Mouse (Mus musculus) adrenal gland, postnatal 14 days (tissue): ENCODE results near the gene Selenoo. TPM values are rescaled to one million over a fixed set of nuclear protein-coding genes. Genes with fewer than 3 reads are reported as not detected.

Experiments
- DNase-seq: peaks from one replicate; pipeline ENCODE4 v3.0.0; 2021; ENCODE audit warnings: mixed read lengths
- long read RNA-seq, 2 experiments: library from polyadenylated mRNA; stranded (forward); transcript quantifications; one replicate each; pipeline ENCODE4 v2.0.0; 2021
- total RNA-seq: library from RNA; stranded (reverse); gene quantifications from 2 replicates; pipeline ENCODE4 v1.2.3, GENCODE M21; 2021

Gene Selenoo
- 29.3 and 35.4 TPM in 2 replicates for total RNA-seq
- long read RNA-seq, experiment 1, transcript Selenoo-201 (9 exons, 2,383 nt), result major isoform, 108 of 126 reads
- long read RNA-seq, experiment 1, partial matches to known transcripts, result 7 of 126 reads
- long read RNA-seq, experiment 1, other reads (novel, unspliced or antisense), result 10 of 126 reads
- long read RNA-seq, experiment 2, transcript Selenoo-201 (9 exons, 2,383 nt), result major isoform, 60 of 68 reads
- long read RNA-seq, experiment 2, partial matches to known transcripts, result 1 of 68 reads
- long read RNA-seq, experiment 2, other reads (novel, unspliced or antisense), result 7 of 68 reads

DNA sequence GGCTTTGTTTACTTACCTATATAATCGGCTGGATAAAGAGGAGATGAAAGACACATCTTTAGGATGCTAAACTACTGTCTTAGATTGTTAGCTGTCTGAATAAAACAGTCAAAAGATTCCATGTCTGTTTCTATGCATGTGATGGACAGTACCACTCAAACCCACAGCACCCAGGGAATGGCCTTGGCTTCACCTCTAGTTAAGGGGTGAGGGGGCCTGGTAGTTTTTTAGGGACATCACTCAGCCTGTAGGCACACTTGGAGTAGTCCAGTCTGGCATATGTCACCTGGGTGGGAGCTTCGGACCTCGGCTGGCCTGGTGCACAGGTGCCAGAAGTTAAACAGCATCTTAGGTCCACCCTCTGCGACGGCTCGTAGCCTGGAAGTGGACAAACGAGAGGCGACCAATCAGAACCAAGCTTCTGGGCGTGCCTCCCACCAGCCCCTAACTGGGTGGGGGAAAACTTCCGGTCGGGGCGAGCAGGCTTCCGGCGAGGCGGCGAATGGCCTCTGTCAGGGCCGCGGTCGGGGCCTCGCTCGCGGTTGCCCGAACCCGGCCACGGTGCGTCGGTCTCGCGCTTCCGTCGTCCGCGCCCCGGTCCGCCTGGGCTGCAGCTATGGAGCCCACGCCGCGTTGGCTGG is at the start of gene Selenoo:
Selenoo (plus strand) TSS at position 478 of the 641 bp plus-strand sequence.
- peak; percentile 97 for DNase-seq

DNA sequence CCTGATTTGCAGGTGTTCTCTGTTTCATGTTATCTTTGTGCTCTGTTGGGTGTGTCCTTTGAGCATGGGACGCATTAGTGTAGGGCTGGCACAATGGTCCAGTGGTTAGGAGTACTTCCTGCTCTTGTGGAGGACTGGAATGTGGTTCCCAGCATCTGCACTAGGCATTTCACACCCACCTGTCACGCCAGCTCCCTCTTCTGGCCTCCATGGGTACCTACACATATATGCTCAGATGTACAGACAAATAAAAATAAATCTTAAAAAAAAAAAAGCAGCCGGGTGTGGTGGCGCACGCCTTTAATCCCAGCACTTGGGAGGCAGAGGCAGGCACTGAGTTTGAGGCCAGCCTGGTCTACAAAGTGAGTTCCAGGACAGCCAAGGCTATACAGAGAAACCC is 44.5 kb upstream of the Selenoo start:
- no peak for DNase-seq

DNA sequence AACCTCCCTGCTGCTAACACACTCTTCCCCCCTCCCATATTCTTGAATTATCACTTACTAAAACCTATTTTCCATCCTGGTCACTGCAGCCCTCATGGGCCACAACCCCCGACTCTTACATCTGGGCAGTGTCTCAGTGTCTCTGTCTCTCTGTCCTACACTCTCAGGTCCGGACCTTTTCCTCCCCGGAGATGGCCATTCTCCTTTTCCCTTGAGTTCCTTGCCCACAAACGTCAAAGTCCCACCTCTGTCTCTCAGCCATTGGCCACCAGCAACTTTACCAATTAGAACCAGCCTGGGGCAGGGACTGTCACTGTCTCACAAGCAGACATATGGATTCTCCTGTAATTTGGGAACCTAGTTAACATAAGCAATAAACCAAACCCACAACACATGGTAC is 42.5 kb upstream of the Selenoo start:
- DNase-seq, result no peak

DNA sequence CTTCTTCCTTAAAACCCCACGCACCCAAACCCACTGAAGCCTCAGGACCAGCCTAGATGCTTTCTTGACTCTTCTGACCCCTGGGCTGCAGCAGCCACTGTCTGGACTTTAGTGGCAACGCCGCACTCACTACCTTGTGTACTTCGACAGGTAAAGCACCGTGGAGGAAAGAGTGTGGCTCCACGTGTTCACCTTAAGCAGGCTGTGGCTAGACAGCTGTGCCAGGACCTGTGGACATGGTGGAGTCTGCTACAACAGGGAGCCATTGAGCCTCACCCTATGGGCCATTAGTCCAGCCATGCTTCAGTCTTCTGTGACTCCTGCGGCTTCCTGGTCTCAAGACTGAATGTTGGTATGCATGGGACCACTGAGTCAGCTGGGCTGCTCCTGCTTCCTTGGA is 34.2 kb upstream of the Selenoo start:
- no peak for DNase-seq

DNA sequence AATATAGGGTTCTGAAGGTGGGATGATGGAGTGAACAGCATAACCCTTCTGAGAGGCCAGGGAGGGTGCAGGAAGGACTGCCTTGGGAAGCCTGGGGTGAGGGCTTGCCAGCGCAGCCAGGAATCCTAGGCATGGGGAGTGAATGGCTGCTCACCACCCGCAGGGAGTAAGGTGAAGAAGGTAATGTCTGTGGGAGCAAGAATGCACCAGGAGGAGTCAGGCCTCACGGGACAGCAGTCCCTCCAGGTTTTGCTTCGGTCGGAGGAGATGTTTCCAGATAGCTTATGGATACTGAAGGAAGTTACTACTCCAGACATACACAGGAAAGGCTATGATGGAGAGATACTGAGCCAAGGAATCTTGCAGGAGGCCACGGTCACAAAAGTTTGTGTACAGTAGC is 30.1 kb upstream of the Selenoo start:
- no peak for DNase-seq

DNA sequence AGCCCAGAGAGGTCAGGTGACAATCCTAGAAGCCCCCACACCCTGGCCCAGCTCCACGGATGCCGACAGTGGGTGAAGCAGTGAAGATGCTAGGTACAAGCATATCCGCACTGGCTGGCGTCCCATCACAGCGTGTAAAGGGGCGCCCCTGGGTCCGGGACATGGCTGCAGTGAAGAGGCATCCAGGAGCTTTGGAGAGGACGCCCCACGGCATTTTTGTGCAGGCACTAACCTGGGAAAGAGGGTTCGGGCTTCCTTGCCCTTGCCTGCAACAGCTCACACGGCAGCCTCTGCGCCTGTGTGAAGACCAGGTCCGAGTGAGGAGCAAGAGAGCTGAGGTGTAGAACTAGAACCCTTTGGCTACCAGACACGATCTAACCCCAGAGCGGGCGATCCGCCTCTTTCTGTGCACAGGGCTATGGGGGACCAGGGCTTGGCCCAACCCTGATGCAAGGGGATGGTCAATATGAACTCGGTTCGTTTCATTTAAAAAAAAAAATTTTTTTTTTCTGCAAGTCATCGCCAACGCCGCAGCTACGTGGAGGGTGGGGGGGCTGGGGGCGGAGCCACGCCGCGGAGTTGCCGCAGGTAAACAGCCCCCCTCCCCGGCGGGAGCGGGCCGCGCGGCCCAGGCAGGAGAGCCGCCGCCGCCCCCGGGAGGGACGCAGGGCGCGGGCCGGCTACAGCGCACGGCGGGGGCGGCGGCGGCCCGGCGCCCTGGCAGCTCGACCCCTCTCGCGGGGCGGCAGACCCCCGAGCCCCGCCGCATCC is 29.5 kb upstream of the Selenoo start, which contains the start of gene Panx2:
Panx2 (plus strand) TSS at position 574 of the 771 bp plus-strand sequence.
- no peak for DNase-seq

DNA sequence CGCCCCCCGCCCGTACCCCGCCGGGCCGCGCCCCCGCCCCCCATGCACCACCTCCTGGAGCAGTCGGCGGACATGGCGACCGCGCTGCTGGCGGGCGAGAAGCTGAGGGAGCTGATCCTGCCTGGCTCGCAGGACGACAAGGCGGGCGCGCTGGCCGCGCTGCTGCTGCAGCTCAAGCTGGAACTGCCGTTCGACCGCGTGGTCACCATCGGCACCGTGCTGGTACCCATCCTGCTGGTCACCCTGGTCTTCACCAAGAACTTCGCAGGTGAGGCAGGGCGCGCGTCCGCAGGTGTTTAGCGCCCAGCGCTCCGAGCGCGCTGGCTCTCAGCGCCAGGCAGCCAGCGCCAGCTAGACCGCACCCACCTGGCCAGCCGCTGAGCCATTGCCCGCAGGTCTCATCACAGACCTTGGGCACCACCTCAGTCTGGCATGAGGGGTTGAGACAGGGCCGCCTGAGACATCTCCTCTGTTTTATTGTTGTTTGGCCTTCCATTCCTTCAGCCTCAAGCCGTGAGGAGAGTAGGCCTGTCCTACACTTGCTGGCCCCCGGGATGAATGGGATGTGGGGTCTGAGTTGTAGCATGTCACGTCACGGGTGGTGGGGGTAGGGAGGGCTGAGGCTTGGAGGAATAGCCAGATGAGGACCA is 28.7 kb upstream of the Selenoo start:
- peak; percentile 38 for DNase-seq

DNA sequence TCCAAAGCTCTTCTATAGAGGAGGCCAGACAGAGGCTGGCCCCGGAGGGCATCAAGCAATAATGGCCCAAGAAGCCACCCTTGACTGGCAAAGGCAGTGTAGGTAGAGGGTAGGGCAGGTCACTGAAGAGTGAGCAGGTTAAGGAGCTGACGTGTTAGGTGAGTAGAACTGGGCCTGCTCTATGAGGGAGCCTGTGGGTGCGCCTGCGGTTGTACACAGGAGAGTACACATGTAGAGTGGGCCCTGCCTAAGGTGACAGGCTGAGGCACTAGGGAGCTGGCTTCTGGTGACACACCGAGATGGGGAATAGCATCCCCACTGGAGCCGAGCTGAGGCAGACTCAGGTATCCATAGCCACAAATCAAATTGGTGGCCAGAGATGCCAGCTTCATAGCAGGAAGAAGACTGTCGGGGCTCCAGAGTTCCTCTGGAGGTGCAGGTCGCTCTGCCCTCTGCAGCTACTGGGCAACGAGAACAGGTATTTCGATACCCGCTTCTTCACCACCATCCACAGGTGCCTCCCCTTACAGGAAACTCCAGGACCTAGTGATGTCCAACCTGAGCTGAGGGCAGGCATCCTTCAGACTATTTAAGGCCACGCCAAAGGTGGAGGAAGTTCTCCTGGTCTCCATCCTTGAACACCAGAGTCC is 27.9 kb upstream of the Selenoo start:
- no peak for DNase-seq

DNA sequence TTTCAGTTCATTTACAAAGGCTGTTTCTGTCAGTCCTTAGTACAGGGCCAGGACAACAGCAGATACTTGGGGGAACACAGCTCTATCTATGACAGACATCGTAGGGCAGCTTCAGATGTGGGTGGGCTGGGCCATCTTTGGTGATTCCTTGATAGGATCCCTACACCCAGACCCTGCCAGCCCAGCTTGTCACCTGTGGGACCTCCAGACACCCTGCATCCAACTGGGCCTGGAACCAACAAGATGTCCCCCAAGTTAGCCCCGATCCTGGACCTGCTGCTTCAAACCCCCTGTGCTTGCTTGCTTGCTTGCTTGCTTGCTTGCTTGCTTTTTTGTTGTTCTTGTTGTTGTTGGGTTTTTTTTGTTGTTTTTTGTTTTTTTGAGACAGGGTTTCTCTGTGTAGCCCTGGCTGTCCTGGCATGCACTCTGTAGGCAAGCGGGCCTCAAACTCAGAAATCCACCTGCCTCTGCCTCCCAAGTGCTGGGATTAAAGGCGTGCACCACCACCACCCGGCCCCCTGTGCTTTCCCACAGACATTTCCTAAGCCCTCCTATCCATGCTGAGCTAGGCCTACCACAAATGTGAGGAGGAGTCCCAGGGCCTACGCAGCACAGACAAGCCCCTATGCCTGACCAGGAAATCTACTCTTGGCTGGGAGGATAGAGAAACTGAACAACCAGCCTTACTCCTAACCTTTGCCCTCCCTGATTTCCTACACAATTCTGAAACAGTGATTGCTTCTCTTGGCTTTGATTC is 26.9 kb upstream of the Selenoo start:
- no peak for DNase-seq

DNA sequence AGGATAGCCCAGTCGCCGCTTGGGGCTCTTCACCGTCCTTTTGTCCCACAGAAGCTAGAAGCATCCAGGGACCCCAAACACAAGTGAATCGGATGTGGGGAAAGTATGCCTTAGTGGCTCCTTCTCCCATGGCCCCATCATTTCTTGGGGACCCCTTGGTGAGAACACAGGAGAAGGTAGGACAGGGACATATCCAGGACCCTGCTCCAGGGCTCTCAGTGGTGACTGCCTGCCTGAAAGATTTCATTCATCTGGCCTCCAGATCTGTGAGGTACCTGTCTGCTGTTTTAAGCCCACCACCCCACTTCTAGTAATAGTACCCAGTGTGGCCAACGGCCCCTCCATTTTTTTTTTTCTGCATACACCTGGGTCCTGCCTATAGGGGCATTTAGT is 26.4 kb upstream of the Selenoo start:
- no peak for DNase-seq

DNA sequence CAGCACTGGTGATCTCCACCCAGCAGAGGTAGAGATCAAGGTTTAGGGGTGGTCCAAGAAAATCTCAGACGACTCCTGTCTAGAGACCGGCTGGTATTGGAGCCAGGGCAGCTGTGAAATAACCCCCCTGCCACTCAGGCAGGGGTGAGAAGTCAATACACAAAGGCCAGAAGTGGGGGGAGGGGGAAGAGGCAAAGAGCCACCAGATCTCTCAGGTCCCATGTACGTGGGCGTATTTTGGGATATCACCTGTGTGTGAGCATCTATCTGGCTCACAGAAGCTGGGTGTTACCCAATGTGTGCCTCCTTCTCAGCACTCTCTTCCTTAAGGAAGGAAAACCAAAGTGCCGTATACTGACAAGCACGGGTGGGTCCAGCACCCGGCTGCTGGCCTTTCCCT is 25.9 kb upstream of the Selenoo start:
- DNase-seq, result no peak

DNA sequence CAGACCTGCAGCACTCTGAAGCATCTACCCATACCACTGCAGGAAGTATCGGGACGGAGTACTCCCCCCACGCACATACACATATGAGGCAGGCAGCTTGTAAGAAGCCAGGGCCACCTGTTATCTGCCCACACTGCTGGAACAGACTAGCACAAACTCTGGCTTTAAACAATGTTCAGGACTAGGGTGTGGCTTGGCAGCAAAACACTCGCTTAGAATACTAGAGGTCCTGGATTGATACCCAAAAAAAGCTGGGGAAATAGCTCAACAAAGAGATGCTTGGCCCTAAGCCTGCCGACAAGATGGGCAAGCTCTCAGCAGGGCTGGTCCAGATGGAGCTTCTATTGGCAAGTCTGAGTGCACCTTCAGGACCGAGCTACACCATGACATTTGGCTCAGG is 25.3 kb upstream of the Selenoo start:
- DNase-seq, result no peak

DNA sequence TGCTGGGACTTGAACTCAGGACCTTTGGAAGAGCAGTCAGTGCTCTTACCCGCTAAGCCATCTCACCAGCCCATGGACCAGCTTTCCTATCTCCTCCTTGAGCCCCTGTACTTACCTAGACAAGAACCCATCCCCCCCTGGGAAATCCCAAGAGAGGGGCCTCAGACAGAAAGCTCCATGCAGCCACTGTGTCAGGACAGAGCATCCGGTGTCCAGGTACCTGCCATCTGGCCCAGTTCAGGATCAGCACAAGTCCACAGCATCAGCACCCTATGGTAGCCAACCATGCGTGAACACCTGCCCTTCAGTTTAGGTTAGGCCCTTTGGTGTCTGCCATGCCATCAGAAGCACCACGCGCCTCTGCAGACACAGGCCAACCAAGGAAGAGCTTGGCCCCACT is 24.0 kb upstream of the Selenoo start:
- no peak for DNase-seq

DNA sequence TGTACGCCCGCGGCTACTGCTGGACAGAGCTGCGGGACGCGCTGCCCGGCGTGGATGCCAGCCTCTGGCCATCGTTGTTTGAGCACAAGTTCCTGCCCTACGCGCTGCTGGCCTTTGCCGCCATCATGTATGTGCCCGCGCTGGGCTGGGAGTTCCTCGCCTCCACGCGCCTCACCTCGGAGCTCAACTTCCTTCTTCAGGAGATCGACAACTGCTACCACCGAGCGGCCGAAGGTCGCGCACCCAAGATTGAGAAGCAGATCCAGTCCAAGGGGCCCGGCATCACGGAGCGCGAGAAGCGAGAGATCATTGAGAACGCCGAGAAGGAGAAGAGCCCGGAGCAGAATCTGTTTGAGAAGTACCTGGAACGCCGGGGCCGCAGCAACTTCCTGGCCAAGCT is 21.3 kb upstream of the Selenoo start:
- no peak for DNase-seq

DNA sequence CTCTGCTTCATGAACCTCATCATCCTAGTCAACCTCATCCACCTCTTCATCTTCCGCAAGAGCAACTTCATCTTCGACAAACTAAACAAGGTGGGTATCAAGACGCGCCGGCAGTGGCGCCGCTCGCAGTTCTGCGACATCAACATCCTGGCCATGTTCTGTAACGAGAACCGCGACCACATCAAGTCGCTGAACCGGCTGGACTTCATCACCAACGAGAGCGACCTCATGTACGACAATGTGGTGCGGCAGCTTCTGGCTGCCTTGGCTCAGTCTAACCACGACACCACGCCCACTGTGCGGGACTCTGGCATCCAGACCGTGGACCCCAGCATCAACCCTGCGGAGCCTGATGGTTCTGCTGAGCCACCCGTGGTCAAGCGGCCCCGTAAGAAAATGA is 20.7 kb upstream of the Selenoo start:
- no peak for DNase-seq

DNA sequence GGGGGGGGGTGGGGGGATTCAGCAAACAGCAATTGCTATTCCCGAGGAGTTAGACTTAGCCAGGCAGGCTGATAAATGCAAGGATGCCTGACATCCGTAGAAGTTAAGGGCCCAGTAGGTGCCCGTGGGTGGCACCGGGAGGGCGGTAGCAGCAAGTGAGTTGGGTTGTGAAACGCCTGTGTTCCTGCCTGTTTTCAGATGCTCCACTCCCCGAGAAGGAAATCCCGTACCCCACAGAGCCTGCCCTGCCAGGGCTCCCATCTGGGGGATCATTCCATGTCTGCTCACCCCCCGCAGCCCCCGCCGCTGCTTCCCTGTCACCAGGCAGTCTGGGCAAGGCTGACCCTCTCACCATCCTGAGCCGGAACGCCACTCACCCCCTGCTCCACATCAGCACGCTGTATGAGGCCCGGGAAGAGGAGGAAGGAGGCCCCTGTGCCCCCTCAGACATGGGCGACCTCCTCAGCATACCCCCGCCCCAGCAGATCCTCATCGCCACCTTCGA is 19.5 kb upstream of the Selenoo start:
- no peak for DNase-seq

DNA sequence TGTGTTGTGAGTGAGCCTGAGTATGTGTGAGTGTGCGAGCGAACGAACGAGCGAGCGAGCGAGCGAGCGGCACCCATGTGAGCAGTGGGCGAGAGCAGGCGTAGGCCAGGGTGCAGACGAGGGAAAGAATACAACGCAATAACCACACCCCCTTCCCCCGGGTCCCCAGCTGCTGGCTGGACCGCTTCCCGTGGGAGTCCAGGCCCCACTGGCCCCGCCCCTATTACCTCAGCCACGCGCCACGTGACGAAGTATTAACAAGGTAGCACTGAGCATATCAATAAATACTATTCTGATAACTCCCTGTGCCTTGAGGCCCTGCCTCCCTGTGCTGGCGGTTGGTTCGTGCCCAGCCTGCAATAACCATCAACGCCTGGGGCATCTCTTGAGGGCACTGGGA is 18.3 kb upstream of the Selenoo start:
- no peak for DNase-seq

DNA sequence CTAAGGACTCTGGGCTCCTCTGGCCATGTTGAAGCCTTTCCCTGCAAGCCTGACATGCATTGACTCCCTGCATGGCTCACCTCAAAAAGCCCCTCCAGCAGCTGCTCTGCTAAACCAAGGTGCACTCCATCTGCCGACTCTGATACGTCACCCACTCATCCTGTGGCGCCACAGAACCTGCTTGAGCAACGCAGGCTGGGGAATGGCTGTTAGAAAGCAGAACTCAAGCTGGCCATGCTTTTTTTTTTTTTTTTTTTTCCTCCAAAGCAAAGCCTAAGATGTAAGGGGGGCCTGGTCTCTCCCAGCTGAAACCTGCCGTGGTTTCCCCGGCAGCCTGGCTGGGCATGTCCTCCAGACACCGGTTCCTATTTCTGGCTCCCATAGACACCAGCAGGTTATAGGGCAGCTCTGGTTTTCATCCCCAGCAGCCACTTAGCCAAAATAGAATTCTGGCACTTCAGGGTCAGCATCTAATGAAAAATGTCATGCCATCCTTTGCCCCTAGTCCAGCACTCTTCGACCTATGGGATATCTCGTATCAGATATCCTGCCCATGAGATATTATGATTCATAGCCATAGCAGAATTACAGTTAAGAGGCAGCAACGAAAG is 14.8 kb upstream of the Selenoo start:
- DNase-seq, result no peak

DNA sequence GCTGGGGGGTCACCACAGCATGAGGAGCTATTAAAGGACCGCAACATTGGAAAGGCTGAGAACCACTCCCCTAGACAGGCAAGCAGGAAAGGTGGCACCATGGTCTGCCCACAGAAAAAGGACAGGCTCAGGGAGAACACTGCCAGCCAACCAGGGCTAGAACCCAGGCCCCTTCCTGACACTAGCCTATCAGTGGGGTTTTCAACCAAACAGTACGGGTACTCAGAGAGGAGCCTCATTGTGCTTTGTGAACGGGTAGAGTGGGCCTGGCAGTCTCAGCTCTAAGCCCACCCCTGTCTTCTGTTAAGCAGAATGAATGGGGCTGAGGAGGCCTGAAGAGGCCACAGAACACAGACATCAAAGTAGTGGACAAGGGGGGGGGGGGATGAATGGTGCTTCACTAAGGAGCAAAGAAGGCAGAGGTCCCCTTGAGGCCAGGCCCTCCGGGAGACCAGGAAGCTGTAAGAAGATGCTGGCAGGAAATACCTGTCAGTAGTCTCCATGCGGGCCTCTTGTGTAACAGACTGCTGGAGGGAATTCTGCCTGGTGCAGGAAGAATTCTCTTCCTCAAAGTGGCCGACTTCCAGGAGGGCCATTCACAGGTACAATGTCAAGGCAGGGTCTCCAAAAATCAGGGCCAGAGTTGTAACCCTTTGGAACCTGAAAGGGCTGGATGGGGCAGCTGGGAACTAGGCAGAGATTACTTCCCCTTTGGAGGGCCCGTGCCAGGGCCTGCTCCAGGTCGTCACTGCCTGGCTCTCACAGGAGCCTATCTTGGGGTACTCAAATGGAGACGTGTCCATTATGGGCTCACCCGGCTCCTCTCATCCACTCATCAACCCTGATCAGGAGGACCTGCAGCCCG is 14.0 kb upstream of the Selenoo start, which contains the start of gene Trabd:
Trabd (plus strand) TSS at position 512 of the 865 bp plus-strand sequence.
- DNase-seq, result no peak
